Mouse (Mus musculus): Measurements from ENCODE around the gene Arfgap1.

DNA sequence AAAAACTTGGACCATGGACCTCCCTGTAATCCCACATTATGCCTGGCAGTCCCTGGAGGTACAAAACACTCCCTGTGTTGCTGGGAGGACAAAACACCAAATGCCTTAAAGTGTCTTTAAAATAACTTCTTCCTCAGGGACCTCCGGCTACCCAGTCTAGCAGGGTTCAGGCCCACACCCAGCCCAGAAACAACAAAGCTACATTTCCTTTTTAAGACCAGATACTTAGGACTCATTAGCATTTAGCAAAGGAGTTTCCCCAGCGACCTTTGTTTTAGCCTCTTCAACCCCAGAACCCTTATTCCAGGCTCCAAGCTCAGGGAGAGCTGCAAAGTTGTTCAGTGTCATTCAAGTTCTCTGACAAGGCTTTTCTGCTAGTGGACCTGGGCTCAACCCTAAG is 13.4 kb upstream of the Arfgap1 start:
- TF ChIP-seq GATA1 (IDR thresholded peaks at IDR 0.05; ENCODE audit: low read length): no peak
- TF ChIP-seq TAL1 (IDR thresholded peaks at IDR 0.05; ENCODE audit: low read length): no peak
